Mouse (Mus musculus) midbrain, embryonic 10.5 days (tissue): ENCODE results near the gene Prickle4. TPM values are rescaled to one million over a fixed set of nuclear protein-coding genes. Genes with fewer than 3 reads are reported as not detected.
A peak's percentile ranks its signal among the peaks of the same experiment; 100 is the strongest.
"Not testable (repeated sequence)": the region's sequence is repeated elsewhere in the genome, so short reads cannot be mapped to it uniquely, and the experiment has no call there.

ENCODE experiments used
- DNase-seq: peaks from one replicate; pipeline ENCODE4 v3.0.0-alpha.2; 2017; ENCODE audit warnings: low spot score
- H3K27ac ChIP-seq: fragments of 300-500 bp; sonication (generic); replicated peaks from 2 replicates; pipeline ENCODE4 v1.5.1; 2016; ENCODE audit warnings: mild to moderate bottlenecking
- H3K27me3 ChIP-seq: fragments of 300-500 bp; sonication (generic); 2 replicates; pipeline ENCODE4 v1.6.1; 2016; ENCODE audit warnings: low read depth, mild to moderate bottlenecking; ENCODE audit not compliant: poor library complexity, severe bottlenecking
- H3K36me3 ChIP-seq: fragments of 300-500 bp; sonication (generic); 2 replicates; pipeline ENCODE4 v1.6.1; 2016; ENCODE audit warnings: mild to moderate bottlenecking, moderate library complexity
- H3K4me1 ChIP-seq: fragments of 300-500 bp; sonication (generic); 2 replicates; pipeline ENCODE4 v1.6.1; 2016
- H3K4me3 ChIP-seq: fragments of 300-500 bp; sonication (generic); 2 replicates; pipeline ENCODE4 v1.5.1; 2016; ENCODE audit warnings: mild to moderate bottlenecking, moderate library complexity
- H3K9me3 ChIP-seq: fragments of 300-500 bp; sonication (generic); replicated peaks from 2 replicates; pipeline ENCODE4 v1.6.1; 2016; ENCODE audit warnings: mild to moderate bottlenecking
- WGBS: fragments of 180-500 bp; shearing (Covaris S2); methylation state at CpG from one replicate; pipeline ENCODE4 v1.1.7; 2016; 5-methylcytosine and 5-hydroxymethylcytosine counted together
- polyA plus RNA-seq: library from polyadenylated mRNA; unstranded; fragments of >200 nt; fragmentation: Nextera tagmentation; extraction: Ambion mirVana; gene quantifications from 2 replicates; pipeline ENCODE4 v1.2.1, GENCODE M21; 2016

Prickle4 gene
- polyA plus RNA-seq, 1 experiment from 2014 or later: 0.44 TPM

GRCm38 (mm10) chr17:47678238-47678637 lies 16.3 kb downstream of the Prickle4 start:
- peaks cover 11% of the 10 kb centered on the region for H3K4me1 ChIP-seq

GRCm38 (mm10) chr17:47676581-47676980 lies 18.0 kb downstream of the Prickle4 start:
- Histone ChIP-seq H3K27me3 (peaks cover 27% of the 10 kb centered on the region), H3K4me3 (no peak overlapping the region), H3K36me3 (peaks cover 74% of the 10 kb centered on the region), H3K4me1 (peaks cover 27% of the 10 kb centered on the region), H3K9me3 (no peaks in the 10 kb centered on the region), H3K27ac (no peak overlapping the region; the same call in 1 of the 2 replicates)
- peak; percentile 66 for DNase-seq
- WGBS: 23% methylated on average over 9 of the region's 9 CpGs

More at GRCm38 (mm10) chr17:47678238-47678637, 16.3 kb downstream of the Prickle4 start:
- Histone ChIP-seq H3K36me3 (peaks cover 85% of the 10 kb centered on the region), H3K27ac (no peak overlapping the region), H3K9me3 (no peaks in the 10 kb centered on the region), H3K27me3 (peaks cover 11% of the 10 kb centered on the region), H3K4me3 (no peak overlapping the region)
- DNase-seq: no peak
- 90% methylated on average over 5 of the region's 5 CpGs for WGBS

- DNase-seq: peak; percentile 72
- peak overlapping the region; percentile 59 for H3K4me3 ChIP-seq
- WGBS: 4% methylated on average over 68 of the region's 68 CpGs
- peaks cover 36% of the 10 kb centered on the region for H3K36me3 ChIP-seq
- H3K4me1 ChIP-seq: peaks cover 27% of the 10 kb centered on the region
- H3K9me3 ChIP-seq: no peaks in the 10 kb centered on the region
- H3K27me3 ChIP-seq: peaks cover 53% of the 10 kb centered on the region
- peak overlapping the region; percentile 75 for H3K27ac ChIP-seq
Measured at GRCm38 (mm10) chr17:47672311-47673111, 22.0 kb downstream of the Prickle4 start.

GRCm38 (mm10) chr17:47671988-47672310 lies 22.6 kb downstream of the Prickle4 start:
- WGBS: 10% methylated on average over 14 of the region's 14 CpGs
- no peak for DNase-seq
- Histone ChIP-seq H3K4me1 (peaks cover 27% of the 10 kb centered on the region), H3K4me3 (peak overlapping the region; percentile 59), H3K27ac (peak overlapping the region; percentile 75), H3K9me3 (no peaks in the 10 kb centered on the region), H3K27me3 (peaks cover 53% of the 10 kb centered on the region), H3K36me3 (peaks cover 34% of the 10 kb centered on the region)

- Histone ChIP-seq H3K27me3 (peaks cover 52% of the 10 kb centered on the region), H3K4me1 (peaks cover 28% of the 10 kb centered on the region), H3K36me3 (peaks cover 17% of the 10 kb centered on the region), H3K27ac (no peak overlapping the region), H3K9me3 (no peaks in the 10 kb centered on the region), H3K4me3 (no peak overlapping the region)
- no peak for DNase-seq
- 86% methylated on average over 4 of the region's 4 CpGs for WGBS
Measured at GRCm38 (mm10) chr17:47669166-47669565, 25.4 kb downstream of the Prickle4 start.

GRCm38 (mm10) chr17:47664474-47664873 lies 30.1 kb downstream of the Prickle4 start:
- no peak overlapping the region for H3K4me3 ChIP-seq
- WGBS: 95% methylated on average over 7 of the region's 7 CpGs
- peaks cover 9% of the 10 kb centered on the region for H3K4me1 ChIP-seq
- no peak overlapping the region for H3K27ac ChIP-seq
- no peak for DNase-seq
- H3K36me3 ChIP-seq: peaks cover 11% of the 10 kb centered on the region; the same call in 1 of the 2 replicates
- H3K27me3 ChIP-seq: peaks cover 5% of the 10 kb centered on the region
- H3K9me3 ChIP-seq: no peaks in the 10 kb centered on the region

GRCm38 (mm10) chr17:47663009-47663713 lies 31.4 kb downstream of the Prickle4 start:
- H3K36me3 ChIP-seq: peaks cover 14% of the 10 kb centered on the region; the same call in 1 of the 2 replicates
- no peaks in the 10 kb centered on the region for H3K27me3 ChIP-seq
- H3K27ac ChIP-seq: no peak overlapping the region; the same call in 1 of the 2 replicates
- no peaks in the 10 kb centered on the region for H3K9me3 ChIP-seq
- no peak overlapping the region for H3K4me3 ChIP-seq
- DNase-seq: peak; percentile 28
- H3K4me1 ChIP-seq: peaks cover 9% of the 10 kb centered on the region
- 47% methylated on average over 9 of the region's 9 CpGs for WGBS

- no peaks in the 10 kb centered on the region for H3K9me3 ChIP-seq
- H3K36me3 ChIP-seq: peaks cover 12% of the 10 kb centered on the region
- no peak overlapping the region for H3K4me3 ChIP-seq
- DNase-seq: no peak
- H3K27me3 ChIP-seq: no peaks in the 10 kb centered on the region
- peaks cover 6% of the 10 kb centered on the region; the same call in 1 of the 2 replicates for H3K4me1 ChIP-seq
- H3K27ac ChIP-seq: no peak overlapping the region
- 90% methylated on average over 3 of the region's 3 CpGs for WGBS
Measured at GRCm38 (mm10) chr17:47658741-47659243, 35.7 kb downstream of the Prickle4 start.

GRCm38 (mm10) chr17:47657901-47658300 lies 36.6 kb downstream of the Prickle4 start:
- H3K9me3 ChIP-seq: no peaks in the 10 kb centered on the region
- H3K36me3 ChIP-seq: peaks cover 18% of the 10 kb centered on the region
- peaks cover under 1% of the 10 kb centered on the region; the same call in 1 of the 2 replicates for H3K4me1 ChIP-seq
- no peak overlapping the region for H3K4me3 ChIP-seq
- no peak for DNase-seq
- H3K27me3 ChIP-seq: no peaks in the 10 kb centered on the region
- H3K27ac ChIP-seq: no peak overlapping the region
- 88% methylated on average over 4 of the region's 4 CpGs for WGBS

- DNase-seq: no peak
- no peak overlapping the region for H3K4me3 ChIP-seq
- no peaks in the 10 kb centered on the region for H3K27me3 ChIP-seq
- H3K27ac ChIP-seq: no peak overlapping the region
- H3K4me1 ChIP-seq: peaks cover 22% of the 10 kb centered on the region
- H3K9me3 ChIP-seq: no peaks in the 10 kb centered on the region
- 80% methylated on average over 5 of the region's 5 CpGs for WGBS
- peaks cover 18% of the 10 kb centered on the region for H3K36me3 ChIP-seq
Measured at GRCm38 (mm10) chr17:47655697-47656096, 38.8 kb downstream of the Prickle4 start.

GRCm38 (mm10) chr17:47654346-47654745 lies 40.2 kb downstream of the Prickle4 start:
- 94% methylated on average over 8 of the region's 8 CpGs for WGBS
- H3K27me3 ChIP-seq, H3K9me3 ChIP-seq: not testable (repeated sequence)

GRCm38 (mm10) chr17:47651953-47652352 lies 42.6 kb downstream of the Prickle4 start:
- H3K4me1 ChIP-seq: peaks cover 57% of the 10 kb centered on the region
- no peak for DNase-seq
- peaks cover 6% of the 10 kb centered on the region; the same call in 1 of the 2 replicates for H3K36me3 ChIP-seq
- 78% methylated on average over 2 of the region's 2 CpGs for WGBS
- H3K27ac ChIP-seq: peak overlapping the region; percentile 70
- H3K4me3 ChIP-seq: no peak overlapping the region
- H3K9me3 ChIP-seq: no peaks in the 10 kb centered on the region
- H3K27me3 ChIP-seq: no peaks in the 10 kb centered on the region

More at GRCm38 (mm10) chr17:47654346-47654745, 40.2 kb downstream of the Prickle4 start:
- not testable (repeated sequence) for H3K27ac ChIP-seq, H3K36me3 ChIP-seq, DNase-seq, H3K4me3 ChIP-seq
- H3K4me1 ChIP-seq: peaks cover 35% of the 10 kb centered on the region
